Mouse (Mus musculus) ES-E14 (cell line): ENCODE measurements at regions not wholly inside any gene's neighbourhood (a gene's known extent, or its start where the extent isn't known, plus 50 kb on each side); places are given as distances from the start of the nearest gene placed in this dataset.

Source experiments
- HCFC1 ChIP-seq: IDR thresholded peaks from 2 replicates; pipeline ENCODE4 v1.6.1; 2012; ENCODE audit warnings: low read length, inconsistent platforms, borderline replicate concordance; ENCODE audit not compliant: insufficient read depth
- ZC3H11A ChIP-seq: IDR thresholded peaks from 2 replicates; pipeline ENCODE4 v1.6.1; 2012; ENCODE audit warnings: low read depth, mild to moderate bottlenecking, inconsistent platforms, low read length, borderline replicate concordance
- ZNF384 ChIP-seq: IDR thresholded peaks from 2 replicates; pipeline ENCODE4 v1.6.1; 2012; ENCODE audit warnings: low read depth, low read length, inconsistent platforms

- TF ChIP-seq ZC3H11A (no peak), HCFC1 (no peak), ZNF384 (no peak)
Measured at GRCm38 (mm10) chr8:31333545-31334297, 2094.8 kb upstream of the 5930422O12Rik start.
